Mouse (Mus musculus): Measurements from ENCODE around the gene Phf6.
"Not testable (repeated sequence)": the region's sequence is repeated elsewhere in the genome, so short reads cannot be mapped to it uniquely, and the experiment has no call there.

The Phf6 gene

DNA sequence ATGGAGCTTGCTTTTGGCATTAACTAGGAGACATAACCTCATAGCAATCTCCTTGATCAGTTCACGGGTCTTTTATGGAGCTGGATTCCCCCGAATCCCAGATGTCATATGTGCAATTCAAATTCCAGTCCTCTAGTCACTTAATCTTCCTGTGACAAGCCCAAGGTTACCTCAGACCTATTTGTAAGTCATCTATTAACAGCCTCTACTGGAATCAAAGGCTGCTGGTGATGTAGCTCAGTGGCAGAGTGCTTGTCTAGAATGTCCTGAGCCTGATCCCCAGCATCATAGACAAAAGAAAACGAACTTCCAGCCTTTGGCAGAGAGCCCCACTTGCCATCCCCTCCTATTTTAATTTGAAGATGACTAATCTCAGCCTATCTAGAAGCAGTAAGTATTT lies 69.3 kb downstream of the Phf6 start:
- no peak for DNase-seq

DNA sequence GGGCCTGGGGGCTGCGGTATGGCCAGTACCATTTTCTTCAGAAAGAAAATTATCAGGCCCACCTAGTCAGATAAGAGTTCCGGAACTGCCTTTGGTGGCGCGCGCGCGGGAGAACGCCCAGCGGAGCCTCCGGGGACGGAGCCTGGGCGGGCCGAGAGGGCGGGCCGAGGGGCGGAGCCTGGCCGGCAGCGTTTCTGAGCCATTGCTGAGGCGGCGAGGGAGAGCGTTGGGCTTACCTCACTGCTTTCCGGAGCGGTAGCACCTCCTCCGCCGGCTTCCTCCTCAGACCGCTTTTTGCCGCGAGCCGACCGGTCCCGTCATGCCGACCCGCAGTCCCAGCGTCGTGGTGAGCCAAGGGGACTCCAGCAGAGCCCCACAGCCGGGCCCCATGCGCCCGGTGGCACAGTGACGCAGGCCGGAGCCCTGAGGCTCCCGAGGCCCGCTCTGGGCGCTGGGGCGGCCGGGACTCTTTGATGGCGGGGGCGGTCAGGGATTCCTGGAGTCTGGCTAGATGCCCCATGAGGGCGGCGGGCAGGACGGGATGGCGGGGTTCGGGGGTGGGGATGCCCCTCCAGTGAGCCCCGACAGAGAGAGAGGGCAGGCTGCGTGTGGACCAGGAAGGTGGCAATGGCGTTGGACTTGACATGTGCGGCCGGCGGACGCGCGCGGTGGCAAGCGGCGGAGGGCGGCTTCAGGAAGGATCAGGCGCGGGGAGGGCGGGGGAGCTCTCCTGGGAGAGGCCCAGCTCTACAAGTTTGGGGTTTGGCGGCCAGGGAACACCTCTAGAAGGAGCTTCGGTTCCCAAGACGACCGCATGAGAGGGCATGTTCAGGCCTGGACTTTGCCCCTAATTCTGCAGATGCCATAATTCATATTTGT lies 76.1 kb downstream of the Phf6 start, which contains the start of gene Hprt:
Gene Hprt (plus strand): TSS at position 233 of the 879 bp plus-strand sequence.
- DNase-seq: peak; percentile 88

GRCm38 (mm10) chrX:52994726-52995125 lies 82.7 kb downstream of the Phf6 start:
- not testable (repeated sequence) for DNase-seq

- DNase-seq: not testable (repeated sequence)
Observed at GRCm38 (mm10) chrX:53004887-53005286, 92.8 kb downstream of the Phf6 start.

- DNase-seq: no peak
Observed at GRCm38 (mm10) chrX:53006062-53006461, 94.0 kb downstream of the Phf6 start.
